Mouse (Mus musculus) fibroblast of lung, adult 2 months (primary cell): Measurements from ENCODE around the gene Cand2.

ENCODE experiments used
- DNase-seq: peaks from one replicate; pipeline ENCODE4 v3.0.0-alpha.2; 2011; ENCODE audit warnings: low read depth

The Cand2 gene

DNA sequence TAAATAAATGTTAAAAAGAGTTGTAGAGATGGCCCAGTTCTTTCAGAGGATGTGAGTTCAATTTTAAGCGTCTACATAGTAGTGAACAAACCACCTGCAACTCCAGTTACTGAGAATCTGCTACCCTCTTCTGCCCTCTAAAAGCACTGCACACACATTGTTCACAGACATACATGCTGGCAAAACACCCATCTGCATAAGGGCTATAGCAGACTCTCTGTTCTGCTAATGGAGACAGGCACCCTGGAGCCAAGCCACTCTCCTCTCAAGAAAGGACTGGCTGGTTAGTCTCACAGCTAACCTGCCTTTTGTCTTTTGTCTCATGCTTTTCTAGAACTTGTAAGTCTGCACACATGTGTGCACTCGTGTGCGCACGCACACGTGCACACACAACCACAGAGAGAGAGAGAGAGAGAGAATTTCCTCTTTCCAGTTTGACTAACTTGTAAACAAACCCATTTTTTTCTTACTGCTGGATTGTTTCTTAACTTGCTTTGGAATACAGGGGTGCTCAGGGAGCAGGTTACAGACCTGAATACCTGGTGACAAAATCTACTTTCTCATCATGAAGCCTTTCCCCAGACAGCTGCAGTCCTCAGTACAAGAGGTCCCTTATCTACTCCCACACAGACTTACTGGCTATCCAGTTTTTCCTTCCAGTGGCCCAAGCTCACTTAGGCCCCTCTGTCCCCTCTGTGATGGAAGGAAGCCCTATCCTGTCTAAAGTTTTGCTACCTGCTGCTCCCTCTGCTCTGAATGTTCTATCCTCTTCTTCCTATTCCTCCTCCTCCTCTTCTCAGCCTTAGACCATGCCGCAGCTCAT, 56.7 kb downstream of the Cand2 start:
- DNase-seq: no peak

DNA sequence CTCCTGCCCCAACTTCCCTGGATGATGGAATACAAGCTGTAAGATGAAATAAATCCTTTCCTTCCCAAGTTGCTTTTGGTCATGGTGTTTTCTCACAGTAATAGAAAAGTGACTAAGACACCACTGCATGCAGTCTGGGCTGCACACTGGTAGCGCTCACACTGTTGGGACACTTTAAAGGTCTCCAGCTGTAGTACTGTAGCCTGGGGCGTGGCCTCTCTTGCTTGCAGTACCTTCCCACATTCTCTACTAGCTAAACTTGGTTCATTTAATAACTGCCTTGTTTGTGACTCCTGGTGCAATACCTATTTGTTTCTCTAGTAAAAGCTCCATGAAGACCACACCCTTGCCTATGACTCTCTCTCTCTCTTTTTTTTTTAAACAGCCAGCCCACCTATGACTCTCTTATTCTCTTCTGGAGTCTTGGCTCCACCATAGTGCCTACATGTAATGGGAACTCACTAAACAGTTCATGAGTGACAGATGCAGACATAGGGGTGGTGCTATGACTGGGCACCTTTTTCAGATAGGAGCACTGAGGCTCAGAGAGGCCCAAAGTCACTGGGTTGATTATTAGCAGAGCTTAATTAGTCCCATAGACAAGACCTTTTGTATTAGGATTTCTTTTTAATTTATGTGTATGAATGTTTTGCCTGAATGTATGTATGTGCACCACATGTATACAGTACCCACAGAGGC, 58.0 kb downstream of the Cand2 start:
- DNase-seq: no peak

DNA sequence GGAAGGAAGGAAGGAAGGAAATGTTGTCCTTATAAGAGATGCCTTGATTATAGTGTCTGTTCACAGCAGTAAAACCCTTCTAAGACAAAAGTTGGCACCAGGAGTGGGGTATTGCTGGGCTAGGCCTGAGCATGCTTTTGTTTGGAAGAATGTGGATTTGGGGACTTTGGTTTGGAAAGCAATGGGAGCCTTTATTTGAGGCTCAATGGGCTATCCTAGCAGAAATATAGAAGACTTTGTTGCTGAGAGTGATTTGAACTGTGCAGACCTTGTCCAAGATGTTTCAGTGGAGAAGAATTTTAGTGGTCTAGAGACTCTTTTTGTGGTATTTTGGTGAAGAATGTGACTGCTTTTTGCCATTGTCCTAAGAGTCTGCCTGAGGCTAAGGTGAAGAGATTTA, 59.5 kb downstream of the Cand2 start:
- DNase-seq: no peak

DNA sequence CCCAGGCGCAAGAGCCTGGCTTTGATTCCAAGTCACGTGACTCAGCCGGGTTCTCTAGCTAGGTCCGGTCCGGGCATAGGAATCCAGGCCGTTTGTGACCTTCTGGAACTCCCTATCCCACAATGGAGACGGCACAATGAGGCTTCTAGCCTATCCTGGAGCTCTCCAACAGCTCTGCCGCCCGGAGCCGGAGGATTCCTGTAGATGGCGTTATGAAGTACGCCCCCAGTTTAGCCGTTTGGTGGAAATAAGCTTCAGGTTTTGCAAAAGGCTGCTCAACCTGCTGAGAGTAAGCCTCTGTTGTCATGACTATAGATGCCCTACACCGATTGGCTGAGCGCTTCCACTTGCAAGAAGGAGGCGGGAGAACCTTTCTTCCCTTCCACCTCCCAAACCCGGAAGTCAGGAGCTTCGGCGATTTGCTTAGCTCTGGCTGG, 63.8 kb downstream of the Cand2 start, which contains the start of gene Efcab12:
Gene Efcab12, minus strand, starts transcription at position 252 of the 437 bp plus-strand sequence.
- DNase-seq: no peak

DNA sequence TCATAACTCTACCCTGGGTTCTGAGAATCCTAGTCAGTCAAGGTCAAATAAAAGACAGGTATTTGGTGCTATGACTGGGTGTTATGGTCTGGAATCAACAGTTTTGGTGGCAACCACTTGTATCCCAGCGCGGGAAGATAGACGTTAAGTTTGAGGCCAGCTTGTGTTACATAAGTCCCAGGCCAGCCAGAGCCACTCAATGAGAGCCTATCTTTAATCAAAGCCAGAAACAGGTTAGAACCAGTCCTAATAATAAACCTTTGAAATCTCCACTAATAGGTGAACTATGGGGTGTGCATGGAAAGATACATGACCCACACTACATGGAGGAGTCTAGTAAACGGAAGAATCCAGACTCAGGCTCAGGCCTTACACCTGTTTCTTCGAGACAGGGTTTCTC, 64.4 kb downstream of the Cand2 start:
- DNase-seq: no peak

DNA sequence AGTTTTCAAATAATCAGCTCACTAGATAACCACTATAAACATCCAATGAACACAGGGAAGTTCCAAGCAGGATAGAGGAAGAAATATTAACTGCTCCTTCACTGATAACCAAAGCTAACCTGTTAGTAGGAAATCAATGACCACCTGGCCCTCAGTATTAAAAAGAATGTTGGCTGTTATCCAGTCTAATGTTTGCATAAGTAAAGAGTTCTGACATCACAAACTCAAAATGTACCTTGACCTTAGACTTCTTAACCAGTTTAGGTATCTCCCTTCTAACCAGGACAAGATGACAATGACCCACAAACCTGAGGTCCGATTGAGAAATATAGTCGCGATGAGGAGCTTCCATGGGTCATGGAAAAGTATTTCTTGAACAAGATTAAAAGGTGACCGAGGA, 70.7 kb downstream of the Cand2 start:
- no peak for DNase-seq

DNA sequence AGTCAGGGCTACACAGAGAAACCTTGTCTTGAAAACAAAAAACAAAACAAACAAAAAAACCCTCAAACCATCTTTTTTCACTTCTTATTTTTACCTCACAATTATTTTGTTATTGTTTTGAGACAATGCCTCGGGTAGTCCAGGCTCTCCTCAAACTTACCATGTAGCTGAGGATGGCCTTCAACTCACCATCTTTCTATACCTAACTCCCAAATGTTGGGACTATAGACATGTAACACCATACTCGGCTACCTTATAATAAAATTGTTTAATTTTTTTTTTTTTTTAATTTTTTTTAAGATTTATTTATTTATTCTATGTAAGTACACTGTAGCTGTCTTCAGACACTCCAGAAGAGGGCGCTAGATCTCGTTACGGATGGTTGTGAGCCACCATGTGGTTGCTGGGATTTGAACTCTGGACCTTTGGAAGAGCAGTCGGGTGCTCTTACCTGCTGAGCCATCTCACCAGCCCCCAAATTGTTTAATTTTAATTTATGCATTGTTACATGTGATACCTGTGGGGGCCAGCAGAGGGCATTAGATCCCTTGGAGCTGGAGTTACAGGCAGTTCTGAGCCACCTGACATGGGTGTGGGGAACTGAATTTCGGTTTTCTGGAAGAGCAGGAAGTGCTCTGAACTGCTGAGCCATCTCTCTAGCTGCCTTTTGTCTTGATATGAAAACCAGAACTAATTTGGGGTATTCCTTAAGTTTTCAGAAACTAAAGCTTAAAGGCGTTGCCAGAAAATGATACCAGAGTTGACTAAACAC, 72.5 kb downstream of the Cand2 start:
- DNase-seq: no peak

DNA sequence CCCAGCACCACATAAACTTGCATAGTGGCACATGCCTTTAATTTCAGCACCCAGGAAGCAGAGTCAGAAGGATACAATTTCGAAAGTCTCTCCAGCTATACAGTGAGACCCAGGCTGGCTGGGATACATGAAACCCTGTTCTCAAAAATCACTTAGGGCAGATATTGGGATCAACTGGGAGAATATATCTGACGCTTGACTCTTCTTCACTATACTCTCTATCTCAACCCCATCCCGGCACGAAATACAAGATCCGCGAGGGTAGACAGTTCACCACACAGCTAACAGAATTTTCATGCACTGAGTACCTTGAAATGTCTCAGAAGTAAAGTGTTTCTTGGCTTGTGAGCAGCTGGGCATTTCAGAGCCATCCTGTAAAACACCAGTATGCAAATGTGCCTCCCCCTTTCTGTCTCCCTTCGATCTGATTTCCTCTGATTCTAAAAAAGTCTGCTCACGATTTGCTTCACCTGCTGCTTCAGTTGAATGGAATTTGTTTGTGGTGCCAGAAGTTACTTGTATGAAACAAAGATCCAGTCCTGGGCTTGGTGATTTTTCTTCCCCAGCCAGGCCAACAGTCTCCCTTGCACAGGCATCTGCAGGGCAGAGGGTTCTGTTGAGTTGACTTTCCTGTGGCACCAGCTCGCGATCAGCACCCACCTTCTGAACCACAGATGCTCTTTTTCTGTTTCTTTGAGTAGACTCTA, 74.4 kb downstream of the Cand2 start:
- DNase-seq: no peak

DNA sequence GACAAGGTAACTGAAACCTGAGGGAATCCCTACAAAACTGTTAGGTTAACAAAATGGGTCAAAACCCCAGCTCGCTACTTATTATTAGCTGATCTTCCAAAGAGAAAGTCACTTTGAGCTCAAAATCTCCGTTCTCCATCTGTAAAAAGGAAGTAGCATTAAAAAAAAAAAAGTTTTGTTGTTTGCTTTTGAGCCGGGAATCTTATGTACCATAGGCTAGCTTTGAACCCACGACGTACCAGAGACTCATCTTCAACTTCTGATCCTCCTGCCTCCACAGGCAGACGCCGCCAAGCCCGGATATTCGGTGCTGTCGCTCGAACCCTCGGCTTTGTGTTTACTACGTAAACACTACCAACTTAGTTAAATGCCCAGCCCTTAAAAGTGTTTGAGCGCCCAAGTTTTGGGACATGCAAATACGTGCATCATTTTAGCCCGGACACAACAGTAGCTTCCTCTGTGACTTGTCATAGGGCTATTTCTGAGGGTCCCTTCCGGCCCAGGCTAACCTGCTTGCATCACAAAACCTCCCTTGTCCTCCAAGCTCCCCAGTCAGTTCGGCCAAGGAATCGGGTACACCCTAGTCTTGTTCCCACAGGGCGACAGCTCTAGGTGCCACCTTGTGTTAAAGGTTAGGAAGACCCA, 78.2 kb downstream of the Cand2 start:
- no peak for DNase-seq

DNA sequence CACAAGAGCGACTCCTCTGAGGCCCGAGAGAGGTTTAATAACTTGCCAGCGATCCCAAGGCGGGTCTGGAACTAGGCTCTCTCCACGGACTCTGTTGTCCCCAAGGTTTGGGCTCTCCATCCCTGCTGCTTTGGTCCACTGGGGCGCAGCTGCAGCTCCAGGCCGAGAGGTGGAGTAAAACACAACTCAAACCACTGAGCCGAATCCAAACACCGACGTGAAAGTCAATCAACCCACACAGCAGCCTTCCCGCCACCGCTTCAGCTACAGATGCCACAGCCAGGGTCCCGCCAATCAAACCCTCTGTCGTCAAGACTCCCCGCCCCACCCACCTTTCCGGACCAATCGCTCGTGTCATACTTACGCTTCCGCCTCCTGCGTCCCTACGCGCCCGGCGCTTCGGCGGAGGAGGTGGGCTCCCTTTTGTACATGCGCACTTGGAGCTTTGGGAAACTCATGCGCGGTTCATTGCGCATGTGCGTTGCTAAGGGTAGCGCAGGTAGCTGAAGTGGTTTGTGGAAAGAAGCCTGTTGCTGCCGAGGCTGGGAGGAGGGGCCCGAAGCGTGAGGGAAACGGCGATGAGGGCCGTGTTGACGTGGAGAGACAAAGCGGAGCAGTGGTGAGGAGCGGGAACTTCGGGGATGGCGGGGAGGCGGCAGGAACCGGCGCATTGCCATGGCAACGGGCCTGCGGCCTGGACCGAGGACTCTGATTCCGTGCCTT, 78.9 kb downstream of the Cand2 start, which contains the start of the genes Mbd4 and Ift122:
Gene Mbd4, minus strand, starts transcription at position 281 of the 723 bp plus-strand sequence.
Gene Ift122, plus strand, starts transcription at position 380 of the 723 bp plus-strand sequence.
- peak; percentile 100 for DNase-seq

DNA sequence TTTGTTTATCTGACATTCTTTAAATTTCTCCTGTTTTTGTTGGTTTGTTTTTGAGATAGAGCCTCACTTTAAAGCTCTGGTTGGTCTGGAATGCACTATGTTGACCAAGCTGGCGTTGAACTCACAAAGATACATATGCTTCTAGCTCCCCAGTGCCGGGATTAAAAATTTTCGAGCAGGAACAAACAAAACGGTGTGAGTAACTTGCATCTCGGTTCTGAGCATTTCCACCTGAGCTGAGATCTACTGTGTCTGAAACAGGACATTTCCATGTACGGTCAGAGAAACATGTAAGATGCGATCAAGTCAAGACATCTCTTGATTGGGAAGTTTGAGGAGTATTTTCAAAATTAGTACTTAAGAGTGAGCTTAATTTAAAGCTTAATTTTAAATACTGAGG, 79.6 kb downstream of the Cand2 start:
- DNase-seq: no peak

DNA sequence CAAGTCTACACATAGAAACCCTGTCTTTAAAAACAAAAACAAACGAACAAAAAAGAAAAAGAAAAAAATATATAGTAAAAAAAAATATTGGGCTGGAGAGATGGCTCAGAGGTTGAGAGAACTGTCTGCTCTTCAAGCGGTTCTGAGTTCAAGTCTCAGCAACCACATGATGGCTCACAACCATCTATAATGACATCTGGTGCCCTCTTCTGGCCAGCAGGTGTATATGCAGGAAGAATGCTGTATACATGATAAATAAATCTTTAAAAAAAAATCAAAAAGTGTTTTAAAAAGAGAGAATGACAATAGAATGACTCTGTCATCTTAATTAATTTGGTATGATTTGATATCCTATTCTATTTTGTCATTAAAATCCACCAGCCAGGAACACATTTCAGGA, 80.1 kb downstream of the Cand2 start:
- DNase-seq: no peak
